Mouse (Mus musculus): ENCODE results near the gene Gdf9.

The Gdf9 gene

DNA sequence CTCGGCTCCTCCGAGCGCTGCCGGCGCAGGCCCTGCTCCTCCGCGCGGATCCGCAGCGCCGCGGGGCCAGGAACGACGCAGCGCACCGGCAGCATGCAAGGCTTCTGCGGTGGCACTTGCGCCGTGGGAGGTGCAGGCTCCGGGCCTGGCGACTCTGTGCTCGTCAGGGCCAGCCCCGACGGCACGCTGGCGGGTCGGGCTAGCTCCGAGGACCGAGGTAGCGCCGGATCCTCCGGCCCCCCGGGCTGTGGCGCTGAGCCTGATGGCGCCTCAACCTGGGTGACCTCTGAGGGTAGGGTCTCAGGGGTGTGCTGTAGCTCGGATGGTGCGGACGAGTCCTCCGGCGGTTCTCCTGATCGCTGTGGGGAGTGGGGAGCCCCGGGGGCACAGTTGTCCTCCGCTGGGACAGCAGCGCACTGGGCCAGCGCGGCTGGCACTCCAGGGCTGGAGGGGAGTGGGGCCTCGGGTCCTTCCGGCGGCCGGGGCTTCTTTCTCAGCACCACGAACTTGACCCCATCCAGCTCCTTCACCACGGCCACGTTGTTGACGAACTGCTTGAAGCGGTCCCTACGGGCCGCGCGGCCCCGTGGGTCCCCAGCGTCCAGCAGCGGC lies 48.5 kb downstream of the Gdf9 start:
- no peak for DNase-seq

DNA sequence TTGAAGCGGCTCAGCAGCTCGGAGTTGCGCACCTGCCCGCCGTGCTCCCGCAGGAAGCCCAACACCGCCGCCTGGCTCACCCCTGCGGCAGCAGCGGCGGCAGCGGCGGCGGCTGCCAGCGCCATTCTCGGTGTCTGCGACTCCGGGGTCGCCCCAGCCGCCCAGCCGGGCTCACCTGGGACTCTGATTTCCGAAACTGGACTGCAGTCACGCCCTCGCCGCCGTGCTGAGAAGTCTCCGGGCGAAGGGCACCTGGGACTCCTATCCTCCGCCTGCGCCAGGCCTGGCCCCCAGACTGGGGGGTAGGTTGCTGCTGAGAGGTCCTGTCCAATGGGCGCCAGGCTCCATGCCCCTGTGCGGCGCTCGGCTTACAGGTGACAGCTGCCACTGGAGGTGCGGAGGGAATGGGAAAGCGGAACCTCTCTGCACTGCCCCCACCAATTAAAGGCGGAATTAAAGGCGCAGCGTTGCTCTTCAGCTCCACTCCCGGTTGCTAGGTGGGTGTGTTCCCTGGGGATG lies 49.0 kb downstream of the Gdf9 start, which contains the start of the genes Gm9945 and Sowaha:
Gene Gm9945 (plus strand): TSS at position 384 of the 519 bp plus-strand sequence.
Gene Sowaha (minus strand): TSS at position 492 of the 519 bp plus-strand sequence.
- DNase-seq = peak; percentile 79

DNA sequence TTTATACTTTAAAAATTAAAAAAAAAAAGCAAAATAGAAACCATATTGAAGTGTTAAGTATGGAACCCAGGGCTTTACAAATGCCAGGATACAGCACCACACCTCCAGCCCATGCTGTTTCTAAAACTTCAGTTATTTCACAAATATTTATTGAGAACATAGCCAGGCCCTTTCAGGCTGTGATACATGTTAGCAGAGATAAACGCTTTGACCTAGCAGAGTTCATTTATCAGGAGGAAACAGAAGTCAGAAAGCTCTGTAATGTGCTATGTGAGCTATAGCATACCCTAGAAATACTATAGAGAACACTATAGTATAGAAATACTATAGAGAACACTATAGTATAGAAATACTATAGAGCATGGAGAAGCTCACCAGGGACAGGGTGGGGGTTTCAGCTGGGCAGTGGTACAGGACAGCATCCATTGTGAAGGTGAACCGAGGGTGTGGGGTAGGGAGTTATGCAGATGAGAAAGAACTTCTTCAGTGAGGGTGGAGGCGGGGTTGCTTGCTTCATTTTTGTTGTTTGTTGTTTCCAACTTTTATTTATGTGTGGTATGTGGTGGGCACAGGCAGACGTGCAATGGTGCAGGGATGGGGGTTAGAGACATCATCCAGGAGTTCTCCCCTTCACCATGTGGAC lies 50.4 kb downstream of the Gdf9 start:
- no peak for DNase-seq

GRCm38 (mm10) chr11:53483159-53483891 lies 52.5 kb downstream of the Gdf9 start:
- no peak for DNase-seq

DNA sequence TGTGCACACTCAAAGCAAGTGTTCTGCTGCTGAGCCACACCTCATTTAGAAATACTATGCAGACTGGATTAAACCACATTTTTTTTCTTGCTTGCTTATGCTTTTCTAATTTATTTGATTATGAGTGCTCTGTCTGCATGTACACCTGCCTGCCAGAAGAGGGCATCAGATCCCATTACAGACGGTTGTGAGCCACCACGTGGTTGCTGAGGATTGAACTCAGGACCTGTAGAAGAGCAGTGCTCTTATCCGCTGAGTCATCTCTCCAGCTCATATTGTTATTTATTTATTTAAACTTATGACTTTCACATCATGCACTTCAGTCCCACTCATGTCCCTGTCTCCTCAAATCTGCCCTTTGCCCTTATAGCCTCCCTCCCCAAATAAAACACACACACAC lies 54.9 kb downstream of the Gdf9 start:
- DNase-seq = no peak

DNA sequence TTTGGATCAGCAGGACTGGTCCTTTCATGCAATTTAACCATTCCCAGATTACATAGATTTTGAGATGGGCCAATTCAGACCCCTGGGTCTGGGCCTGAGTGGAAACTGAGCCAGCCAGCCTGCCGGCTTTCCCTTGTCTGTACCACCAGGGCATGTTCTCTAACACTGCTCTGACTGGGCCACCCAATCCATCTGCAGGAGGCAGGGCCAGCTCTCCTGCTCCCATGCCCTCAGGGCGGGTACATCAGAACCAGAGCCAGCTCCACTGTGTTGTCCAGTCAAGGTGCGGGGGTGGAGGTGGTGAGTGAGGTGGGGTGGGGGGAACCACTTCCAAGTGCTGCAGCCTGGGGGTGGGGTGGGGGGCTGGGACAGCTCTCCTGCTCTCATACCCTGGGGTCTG lies 55.5 kb downstream of the Gdf9 start:
- DNase-seq = no peak

DNA sequence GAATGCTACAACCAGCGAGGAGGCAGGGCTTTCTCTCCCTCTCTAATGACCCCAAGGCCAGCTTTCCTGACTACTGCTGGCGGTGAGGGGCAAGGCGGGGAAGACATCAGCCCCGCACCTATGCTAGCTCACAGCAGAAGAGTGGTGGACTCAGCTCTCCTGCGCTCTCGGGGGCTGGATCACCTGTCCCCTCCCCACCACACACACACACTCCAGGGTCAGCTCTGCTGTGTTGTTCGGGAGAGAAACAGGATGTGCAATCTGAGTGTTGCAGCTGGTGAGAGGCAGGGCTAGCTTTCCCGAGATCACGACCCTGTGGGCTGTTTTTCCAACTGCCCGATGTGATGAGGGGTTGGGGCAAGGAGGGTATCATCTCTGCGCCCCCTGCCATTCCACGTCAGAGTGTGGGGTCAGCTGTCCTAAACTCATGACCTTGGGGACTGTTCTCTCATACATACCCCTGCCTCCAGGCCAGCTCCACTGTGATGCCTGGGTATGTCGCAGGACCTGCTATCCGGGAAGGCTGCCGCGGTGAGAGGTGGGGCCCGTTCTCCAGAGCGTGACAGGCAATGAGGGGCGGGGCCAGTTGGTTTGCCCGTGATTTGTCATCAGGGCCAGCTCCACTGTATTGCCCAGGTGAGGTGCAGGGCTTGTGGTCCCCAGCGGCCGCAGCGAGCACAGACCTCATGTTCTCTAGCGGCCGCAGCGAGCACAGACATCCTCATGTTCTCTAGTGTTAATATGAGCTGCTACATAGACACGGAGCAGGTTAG lies 56.2 kb downstream of the Gdf9 start:
- peak; percentile 58 for DNase-seq

All from kidney, adult 11 months (tissue).